Mouse (Mus musculus) c-Kit-positive CD71-positive TER-119-negative erythroid progenitor cells, embryonic 14.5 days (primary cell): Measurements from ENCODE around the gene Chpf.

ENCODE experiments used
- DNase-seq: peaks from one replicate; pipeline ENCODE4 v3.0.0-alpha.2; 2013; ENCODE audit warnings: low read depth

Chpf gene

DNA sequence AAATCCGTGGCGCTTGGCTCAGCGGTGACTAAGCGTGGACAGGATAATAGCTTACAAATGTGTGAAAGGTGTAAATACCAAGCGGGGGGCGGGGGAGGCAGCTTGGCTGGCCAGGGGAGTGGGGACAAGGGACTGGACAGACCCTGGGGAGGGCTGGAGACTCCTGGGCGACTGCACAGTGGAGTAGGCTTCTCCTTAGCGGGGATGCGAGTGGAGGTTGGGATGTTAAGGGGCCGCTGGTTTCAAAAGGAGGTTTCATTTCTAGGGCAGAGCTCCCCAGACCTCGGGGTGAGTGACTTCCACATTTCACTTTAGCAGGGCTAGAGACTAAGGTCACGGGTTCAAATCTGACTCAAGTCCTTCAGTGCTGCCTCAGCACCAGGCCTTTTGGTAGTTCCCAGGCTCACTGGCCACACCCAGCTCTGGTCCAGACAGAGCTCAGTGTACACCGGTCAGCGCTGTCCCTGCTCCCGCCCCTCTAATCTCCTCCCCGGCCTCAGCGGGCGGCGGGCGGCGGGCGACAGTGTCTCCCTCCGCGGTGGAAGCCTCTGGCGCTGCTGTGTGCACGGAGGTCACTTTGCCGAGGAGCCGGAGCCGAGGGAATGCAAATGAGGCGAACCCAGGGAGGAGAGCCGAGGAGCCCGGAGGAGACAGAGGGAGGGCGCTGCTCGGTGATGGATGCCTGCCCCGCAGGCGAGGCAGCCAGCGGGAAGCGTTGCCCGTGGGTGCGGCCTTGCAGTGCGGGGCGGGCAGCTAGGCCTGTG, 20.9 kb downstream of the Chpf start:
- DNase-seq, result no peak

DNA sequence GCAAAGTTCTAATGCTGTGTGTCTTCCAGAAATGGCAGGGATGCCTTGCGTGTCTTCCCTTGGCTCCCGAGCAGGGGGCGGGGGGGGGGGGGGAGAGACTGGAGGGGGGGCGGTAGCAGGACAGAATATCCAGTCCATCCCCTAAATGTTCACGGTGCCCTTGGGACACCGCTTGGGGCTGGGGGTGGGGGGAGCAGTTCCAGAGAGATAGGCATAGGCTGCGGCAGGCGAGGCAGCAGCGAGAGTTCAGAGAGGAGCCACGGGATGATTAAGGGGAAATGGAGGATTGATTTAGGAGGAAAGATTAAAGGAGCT, 21.4 kb downstream of the Chpf start:
- no peak for DNase-seq

DNA sequence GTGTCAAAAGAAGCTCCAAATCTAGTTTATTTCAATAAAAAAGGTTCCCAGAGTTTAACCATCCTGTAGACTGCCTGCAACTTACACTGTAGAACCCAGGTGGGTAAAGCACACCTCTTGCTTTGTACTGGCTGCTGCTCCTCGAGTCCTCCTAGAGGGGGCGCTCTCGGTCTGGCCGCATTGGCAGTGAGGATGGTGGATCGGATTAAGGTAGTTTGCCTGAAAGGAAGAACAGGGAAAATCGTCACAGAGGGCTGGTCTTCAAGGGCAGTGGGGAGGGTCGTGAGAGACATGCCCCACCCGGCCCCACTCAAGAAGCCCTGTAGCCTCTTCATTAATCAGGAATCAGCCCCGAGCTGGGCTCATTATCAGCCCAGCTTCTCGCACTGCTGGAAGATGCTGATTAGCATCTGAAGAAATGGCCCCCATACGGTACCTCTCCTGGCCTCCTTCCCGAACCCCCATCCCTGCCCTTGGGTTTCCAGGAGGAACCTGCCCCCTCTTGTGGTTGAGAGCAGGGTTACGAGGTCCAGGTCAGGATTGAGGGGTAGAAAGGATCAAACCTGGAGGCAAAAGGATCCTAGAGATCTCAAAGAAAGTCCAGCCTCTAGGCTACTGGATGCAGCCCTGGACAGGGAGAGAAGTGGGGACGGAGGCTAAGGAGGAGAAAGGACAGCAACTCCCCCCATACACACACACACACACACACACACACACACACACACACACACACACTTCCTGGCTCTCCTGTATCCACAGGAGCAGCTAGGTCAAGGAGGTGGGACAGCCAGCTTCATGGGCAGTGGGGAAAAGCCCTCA, 22.2 kb downstream of the Chpf start:
- no peak for DNase-seq

DNA sequence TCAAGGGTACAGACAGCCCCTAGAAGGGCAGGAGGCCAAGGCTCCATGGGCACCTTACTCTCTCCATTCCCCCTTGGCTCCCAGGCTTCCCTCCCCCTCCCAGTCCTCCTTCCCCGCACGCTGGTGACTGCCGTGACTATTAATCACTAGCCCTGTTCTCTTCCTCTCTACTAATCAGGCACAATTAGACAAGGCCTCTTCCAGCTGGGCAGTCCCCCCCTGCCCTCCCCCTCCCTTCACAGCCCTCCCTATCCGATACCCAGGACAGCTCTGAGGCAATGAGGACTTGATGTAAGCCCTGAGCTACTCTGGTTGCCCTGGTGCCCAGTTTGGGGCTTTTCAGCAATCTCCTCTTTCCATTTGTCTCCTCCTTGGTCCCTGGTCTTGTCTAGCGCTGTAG, 23.2 kb downstream of the Chpf start:
- no peak for DNase-seq

DNA sequence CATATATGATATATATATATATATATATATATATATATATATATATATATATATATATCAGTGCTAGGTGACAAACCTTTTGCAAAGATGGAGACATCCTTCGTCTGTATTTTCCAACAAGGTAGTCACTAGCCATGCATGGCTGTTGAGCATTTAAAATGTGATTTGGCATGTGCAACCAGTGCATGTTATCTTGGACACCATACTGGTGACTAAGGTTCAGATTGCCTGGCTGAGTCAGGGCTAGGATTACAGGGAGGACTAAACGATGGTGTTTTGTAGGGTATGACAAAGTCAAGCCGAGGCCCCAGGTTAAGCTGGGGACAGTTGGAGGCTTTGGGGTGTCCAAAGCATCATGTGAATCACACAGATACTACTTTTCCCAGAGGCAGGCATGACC, 23.7 kb downstream of the Chpf start:
- DNase-seq, result no peak

DNA sequence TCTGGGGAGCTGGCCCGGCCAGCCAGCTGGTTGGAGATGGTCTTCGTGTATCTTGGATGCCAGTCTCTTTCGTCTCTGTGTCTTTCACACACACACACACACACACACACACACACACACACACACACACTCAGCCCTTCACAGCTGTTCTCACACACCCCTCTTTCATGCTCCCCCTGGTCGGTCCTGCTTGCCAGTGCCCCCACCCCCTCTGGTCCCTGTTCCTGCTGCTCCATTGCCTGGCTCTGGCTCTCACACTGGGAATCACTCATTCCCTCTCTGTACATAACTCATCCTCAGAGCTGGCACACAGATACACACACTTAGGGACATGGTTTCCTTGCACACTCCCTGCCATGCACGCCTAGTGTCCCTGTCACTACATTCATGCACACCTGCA, 27.2 kb downstream of the Chpf start:
- no peak for DNase-seq

DNA sequence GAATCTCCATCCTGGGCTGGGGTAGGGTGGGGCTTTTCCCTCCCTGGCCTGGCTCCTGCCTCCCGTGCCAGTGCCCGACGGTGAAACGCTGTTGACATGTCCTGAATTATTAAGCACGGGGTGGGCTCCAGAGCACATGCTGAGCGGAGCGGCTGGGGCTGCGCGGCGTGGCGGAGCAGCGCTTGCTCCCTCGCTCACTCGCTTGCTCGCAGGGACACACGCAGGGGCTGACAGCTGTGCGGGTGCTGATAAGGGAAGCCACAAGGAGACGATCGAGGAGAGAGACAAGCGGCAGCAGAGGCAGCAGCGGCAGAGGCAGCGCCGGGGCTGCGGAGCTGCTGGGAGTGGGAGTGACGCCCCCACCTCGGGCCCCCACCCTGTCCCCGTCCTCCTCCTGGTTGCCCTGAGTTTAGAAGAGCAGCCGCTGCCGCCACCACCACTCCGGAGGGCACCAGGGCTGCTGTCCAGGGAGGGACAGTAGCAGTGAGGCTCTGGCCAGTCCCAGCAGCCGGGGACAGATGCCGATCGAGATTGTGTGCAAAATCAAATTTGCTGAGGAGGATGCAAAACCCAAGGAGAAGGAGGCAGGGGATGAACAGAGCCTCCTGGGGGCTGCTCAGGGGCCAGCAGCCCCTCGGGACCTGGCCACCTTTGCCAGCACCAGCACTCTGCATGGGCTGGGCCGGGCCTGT, 28.6 kb downstream of the Chpf start, which contains the start of gene Asic4:
Asic4 (plus strand) TSS at position 123 of the 692 bp plus-strand sequence.
- DNase-seq, result no peak

DNA sequence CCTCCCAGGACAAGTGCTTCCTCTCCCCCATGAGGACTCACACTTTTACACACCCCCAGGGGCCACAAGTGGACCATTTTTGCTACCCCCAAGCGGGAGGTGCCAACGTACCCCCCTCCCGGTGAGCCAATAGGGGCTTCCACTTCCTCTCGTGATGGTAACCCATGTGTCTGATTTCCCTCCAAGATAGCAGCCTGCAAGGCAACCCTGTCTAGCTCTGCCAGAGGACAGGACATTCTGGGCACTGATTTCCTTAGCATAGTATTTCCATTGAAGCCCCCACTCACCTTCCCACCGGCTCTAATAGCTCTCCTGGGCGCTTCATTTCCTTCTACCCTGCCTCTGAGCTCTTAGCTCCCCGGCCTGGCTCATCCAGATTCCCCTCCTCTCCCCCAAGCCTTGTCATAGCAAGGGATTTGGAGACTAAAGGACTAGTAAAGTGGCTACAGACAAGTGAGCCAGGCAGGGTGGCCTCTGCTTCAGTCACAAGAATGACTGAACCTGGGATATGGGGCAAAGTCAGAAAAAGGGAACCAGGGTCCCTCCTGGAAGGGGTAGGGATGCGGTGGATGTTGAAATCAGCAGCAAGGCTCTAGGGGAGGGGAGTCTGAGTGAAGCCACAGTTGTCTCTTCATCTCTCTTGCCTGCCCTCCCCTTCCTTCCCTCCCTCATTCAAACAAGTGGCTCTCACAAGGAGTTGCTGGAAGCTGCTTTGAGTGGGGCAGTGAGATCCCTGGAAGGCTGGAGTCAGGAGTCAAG, 29.6 kb downstream of the Chpf start:
- no peak for DNase-seq

DNA sequence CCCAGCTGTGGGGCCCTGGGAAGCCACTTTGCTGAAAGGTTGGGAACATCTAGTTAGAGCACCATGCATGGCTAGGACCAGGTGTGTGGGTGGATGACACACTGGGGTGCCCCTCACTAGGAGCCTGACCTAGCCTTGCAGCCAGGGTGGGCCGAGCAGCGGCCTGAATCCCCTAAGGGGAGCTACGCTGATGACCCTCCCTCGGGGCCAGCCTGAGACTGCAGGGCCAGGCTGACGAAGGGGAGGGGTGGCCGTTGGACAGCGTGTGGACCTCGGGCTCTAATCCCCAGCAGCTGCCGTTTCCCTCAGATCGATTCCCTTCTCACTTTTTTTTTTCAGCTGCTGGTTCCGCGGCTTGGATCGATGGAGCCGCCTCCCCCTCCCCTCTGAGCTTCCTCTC, 30.2 kb downstream of the Chpf start:
- DNase-seq, result no peak

DNA sequence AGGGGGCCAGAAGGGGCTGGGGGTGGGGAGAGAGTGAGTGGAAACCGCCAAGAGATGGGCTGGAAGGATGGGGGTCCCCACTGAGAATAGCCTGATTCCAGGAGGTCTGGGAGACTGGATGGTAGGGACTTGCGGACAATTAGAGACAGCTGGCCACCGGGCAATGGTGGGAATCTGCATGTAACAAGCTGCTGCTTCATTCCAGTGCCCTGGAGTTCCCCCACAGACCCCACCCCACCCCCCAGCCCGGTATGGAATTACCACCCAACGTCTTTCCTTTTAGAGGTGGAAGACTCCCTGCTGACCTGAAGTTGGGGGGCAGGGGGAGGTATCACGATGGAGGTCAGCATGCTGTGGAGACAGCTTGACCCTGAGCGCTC, 31.1 kb downstream of the Chpf start:
- no peak for DNase-seq

DNA sequence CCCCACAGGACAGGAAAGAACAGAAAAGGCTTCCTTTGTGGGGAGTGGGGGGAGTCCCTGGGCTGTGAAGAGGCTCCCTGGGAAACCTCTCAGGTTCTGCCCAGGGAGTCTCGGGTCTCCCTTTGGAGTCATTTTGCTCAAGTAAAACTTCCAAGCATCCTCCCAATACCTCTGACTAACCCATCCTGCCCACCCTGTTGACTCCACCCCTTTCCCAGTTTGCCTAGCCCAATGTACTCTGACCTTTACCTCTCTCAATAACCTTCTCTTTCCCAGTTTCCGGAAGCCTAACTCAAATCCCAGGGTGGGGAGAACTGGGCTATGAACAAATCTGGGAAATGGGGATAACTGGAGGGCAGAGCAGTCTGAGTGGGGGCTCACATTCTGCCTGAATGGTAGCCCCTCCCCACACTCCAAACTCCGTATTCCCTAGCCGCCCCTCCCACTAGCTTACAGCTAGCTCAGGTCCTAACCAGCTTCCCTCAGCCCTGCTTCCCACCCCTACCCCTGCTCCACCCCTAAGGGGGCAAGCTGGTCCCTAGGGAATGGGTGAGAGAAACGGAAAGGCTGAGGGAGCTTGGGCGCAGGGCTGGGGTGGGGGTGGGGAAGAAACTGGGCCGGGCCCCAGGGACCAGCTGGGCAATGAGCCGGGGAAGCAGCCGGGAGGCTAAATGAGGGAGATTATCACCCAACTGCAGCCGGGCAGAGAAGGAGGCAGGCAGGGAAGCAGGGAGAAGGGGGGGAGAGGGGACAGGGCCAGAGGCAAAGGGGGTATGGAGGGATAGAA, 31.6 kb downstream of the Chpf start:
- DNase-seq, result no peak

DNA sequence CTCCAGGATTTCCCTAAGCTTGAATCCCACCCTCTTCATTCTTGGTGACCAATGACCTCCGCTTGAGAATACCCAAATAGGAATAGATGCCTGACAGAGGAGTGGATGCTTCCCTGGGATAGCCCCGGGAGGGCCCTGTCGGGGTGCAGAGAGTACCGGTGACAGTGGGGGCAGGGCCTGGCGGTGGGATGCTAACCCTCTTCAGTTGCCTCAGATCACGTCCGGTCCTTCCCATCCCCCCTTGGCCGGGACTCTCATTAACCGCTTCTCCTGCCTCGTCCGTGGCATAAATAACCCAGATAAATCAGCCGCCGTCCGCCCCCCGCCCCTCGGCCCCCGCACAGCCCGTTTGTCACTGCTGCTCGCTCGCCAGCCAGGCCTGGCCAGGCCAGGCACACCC, 32.5 kb downstream of the Chpf start:
- DNase-seq, result no peak

DNA sequence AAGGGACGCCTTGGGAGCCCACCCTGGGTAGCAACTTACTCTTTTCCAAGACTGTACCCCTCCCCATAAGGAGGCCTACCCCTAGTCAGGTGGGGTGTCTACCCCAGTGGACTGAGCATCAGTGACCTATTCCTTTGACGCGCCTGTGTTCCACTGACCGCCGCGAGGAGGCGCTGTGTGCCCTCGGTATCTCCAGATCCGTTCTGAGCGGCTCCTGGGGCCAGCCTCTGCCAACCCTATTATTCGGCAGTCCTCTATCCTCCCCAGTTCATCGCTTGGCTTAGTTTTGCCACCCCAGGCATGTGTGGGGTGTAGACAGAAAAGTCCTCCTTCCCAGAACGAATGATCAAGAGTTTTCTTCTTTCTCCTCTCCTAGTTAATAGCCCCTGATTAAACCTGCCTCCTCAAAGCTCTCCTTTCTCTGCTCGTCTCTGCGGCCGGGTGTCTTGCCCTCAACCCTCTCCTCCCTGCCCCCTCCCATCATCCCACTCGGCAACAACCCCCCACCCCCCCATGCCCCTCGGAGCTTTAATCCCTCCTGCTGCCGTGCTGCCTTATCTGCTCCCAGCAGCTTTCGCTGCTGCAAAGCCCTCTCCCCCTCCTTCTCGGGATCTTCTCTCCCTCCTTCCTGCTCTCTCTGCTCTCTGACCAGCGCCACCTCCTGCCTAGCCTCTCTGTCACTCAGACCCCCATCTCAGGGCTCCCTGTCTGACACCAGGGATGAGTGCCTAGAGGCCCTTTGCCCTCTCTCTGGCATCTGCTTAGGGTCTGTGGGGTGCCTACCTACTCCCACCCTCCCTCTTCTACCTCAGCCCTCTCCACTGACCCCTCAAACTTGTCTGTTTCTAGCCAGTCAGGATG, 33.1 kb downstream of the Chpf start:
- DNase-seq, result peak; percentile 73

DNA sequence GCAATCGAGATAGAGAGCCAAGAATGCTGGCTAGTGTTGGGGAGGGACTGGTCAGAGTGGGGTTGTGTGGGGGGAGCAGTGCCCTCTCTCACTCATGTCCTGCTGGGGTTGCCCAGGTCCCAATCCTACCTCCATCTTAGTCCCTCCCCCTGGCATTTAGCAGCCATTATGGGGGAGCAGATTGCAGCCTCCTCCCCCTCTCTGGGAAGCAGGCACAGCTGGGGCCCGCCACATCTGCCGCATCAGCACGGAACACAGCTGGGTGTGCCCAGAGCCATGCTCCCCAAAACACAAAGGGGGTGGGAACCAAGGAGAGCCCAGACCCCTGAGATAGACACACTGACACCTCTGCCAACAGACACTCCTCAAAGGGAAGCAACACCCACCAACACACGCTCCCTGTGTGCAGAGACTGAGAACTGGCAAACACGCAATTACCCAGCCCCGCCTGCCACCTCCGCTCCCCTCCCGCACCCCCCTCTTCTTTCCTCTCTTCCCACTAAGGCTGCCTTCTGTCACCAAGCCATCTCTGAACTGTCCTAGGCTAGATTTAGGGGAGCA, 33.9 kb downstream of the Chpf start:
- no peak for DNase-seq

DNA sequence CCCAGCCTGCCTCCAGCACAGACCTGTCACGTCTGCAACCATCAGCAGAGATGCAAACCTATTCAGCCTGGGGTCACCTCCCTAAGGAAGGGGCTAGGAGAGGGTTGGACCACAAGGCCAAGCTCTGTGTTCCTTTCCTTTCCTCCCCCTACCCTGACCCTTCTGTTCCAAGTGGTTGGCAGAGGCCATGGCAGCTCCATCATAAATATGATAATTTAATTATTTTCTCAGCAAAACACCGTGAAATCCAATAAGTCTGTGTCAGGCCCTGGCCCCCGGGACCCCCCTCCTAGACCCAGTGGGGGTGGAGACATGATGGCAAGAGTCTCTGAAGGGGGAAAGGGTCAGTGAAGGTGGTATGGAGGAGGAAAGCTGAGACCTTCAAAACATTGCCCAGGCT, 34.9 kb downstream of the Chpf start:
- DNase-seq, result no peak

DNA sequence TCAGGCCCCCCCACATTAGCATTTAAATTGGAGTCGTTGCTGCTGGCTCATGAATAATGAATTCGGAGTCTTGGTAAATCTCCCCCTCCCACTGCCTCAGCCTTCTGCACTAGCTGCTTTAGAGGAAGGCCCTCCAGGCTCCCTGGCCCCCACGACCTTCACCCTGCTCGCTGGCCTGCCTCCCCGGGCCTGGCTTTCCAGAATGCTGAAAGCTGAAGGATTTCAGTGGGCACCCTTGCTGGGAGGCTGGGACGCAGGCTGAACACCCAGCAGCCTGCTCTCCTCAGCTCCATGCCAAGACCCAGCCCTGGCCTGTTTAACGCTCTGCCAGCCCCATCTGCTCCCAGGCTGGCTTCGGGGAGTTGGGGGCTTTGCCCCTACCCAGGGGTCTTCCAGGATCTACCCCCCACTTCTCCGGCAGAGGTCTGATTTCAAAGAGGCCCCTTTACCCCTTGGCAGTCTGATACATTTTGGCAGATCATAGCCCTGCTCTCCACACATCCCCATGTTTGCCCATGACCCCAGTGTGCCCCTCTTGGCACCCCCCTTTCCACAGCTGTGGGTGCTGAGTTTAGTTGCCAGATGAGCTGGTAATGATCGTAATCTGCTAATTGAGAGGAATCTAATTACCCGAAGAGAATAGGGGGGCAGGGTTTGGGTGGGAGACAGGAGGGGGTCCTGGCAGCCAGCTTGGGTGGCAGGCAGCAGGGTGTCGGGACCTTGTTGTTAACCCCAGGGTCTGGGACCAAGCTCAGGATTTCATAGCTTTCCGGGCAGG, 35.7 kb downstream of the Chpf start:
- DNase-seq, result no peak

DNA sequence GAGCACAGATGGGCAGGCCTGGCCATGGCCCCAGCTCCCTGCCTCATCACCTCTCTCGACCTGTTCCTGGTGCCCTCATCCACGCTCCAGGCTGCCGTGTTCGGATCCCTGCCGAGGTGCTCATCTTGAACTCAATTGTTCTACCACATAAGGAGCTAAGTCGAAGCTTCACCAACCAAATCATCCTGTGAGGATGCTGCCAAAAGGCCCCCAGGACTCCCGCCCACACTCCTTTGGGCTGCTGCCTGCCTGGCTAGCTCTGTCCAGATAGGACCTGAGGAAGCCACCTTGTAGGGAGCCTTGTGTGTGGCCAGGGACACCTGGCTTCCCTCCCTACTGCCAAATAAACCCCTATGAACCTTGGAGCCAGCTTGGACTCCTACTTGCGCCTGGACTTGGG, 36.3 kb downstream of the Chpf start:
- no peak for DNase-seq

DNA sequence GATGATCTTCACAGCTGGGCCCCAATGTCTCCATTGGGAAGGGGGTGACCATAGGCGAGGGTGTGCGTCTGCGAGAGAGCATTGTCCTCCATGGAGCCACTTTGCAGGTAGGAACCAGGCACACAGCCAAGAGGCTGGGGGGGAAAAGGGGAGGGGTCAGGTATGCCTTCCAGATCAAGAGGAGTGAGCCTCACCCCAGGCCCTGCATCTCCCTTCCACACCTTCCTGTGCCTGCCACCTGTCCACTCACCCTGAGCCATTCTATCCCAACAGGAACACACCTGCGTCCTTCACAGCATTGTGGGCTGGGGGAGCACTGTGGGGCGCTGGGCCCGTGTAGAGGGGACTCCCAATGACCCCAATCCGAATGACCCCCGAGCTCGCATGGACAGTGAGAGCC, 36.9 kb downstream of the Chpf start:
- no peak for DNase-seq

DNA sequence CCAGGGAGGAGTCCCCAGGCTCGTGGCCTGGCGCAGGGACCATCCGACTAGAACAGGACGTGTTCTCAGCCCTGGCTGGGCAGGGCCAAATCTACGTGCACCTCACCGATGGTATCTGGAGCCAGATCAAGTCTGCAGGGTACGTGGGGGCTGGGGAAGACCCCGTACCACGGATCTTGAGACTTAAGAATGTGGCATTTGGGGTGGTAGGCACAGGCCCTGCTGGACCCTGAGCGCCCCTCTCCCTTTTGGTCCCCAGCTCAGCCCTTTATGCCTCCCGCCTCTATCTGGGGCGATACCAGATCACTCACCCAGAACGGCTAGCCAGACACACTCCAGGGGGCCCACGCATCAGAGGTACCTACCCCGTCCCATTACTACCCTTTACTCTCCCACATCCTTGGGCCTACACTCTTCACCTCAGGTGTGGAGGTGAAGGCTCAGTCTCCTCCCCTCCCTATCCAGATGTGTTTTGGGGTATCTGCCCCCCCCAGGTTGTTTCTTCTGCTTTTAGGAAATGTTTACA, 37.6 kb downstream of the Chpf start:
- no peak for DNase-seq
